Mouse (Mus musculus) thymus, adult 2 months (tissue): ENCODE measurements around the gene Cby1. TPM values are rescaled to one million over a fixed set of nuclear protein-coding genes. Genes with fewer than 3 reads are reported as not detected.
"Not testable (repeated sequence)": the region's sequence is repeated elsewhere in the genome, so short reads cannot be mapped to it uniquely, and the experiment has no call there.

Experiments
- DNase-seq: peaks from one replicate; pipeline ENCODE4 v3.0.0; 2021
- H3K27ac ChIP-seq: fragments of 200-500 bp; 2 replicates; pipeline ENCODE4 v1.5.1; 2012; ENCODE audit warnings: low read length, control low read depth; ENCODE audit not compliant: control insufficient read depth, insufficient read depth
- H3K27me3 ChIP-seq: fragments of 200-500 bp; 2 replicates; pipeline ENCODE4 v1.6.1; 2012; ENCODE audit warnings: mild to moderate bottlenecking, low read length, moderate library complexity, mixed read lengths; ENCODE audit not compliant: control insufficient read depth, insufficient read depth
- H3K36me3 ChIP-seq: fragments of 200-500 bp; 2 replicates; pipeline ENCODE4 v1.6.1; 2012; ENCODE audit warnings: mild to moderate bottlenecking, low read length, moderate library complexity; ENCODE audit not compliant: control insufficient read depth, insufficient read depth
- H3K4me1 ChIP-seq: fragments of 200-500 bp; replicated peaks from 2 replicates; pipeline ENCODE4 v1.6.1; 2012; ENCODE audit warnings: low read length; ENCODE audit not compliant: control insufficient read depth, insufficient read depth
- H3K4me3 ChIP-seq: fragments of 200-500 bp; 2 replicates; pipeline ENCODE4 v1.5.1; 2012; ENCODE audit warnings: mild to moderate bottlenecking, low read length, control low read depth, moderate library complexity; ENCODE audit not compliant: control insufficient read depth, insufficient read depth
- CTCF ChIP-seq: fragments of 200-500 bp; IDR thresholded peaks from 2 replicates; pipeline ENCODE4 v1.5.1; 2012; ENCODE audit warnings: mild to moderate bottlenecking, control low read depth, low read length, moderate library complexity, borderline replicate concordance; ENCODE audit not compliant: control insufficient read depth, poor library complexity, insufficient read depth; ENCODE audit errors: extremely low read depth
- POLR2A ChIP-seq: fragments of 200-500 bp; IDR thresholded peaks from 2 replicates; pipeline ENCODE4 v1.6.1; 2012; ENCODE audit warnings: mild to moderate bottlenecking, low read length, control low read depth, moderate library complexity; ENCODE audit not compliant: control insufficient read depth, poor library complexity, insufficient read depth; ENCODE audit errors: extremely low read depth
- WGBS: fragments of 180-500 bp; shearing (Covaris S2); methylation state at CpG from one replicate; pipeline ENCODE4 v1.1.7; 2018; 5-methylcytosine and 5-hydroxymethylcytosine counted together
- polyA plus RNA-seq: library from polyadenylated mRNA; depleted of rRNA; stranded (reverse); fragments of >200 nt; gene quantifications from 2 replicates; pipeline ENCODE4 v1.2.3, GENCODE M21; 2012

The Cby1 gene
- polyA plus RNA-seq, 1 experiment = 17.9 TPM

- WGBS = 98% methylated on average over 14 of the region's 14 CpGs
Observed at GRCm38 (mm10) chr15:79656451-79656850, 2.5 kb upstream of the Cby1 start.

GRCm38 (mm10) chr15:79657837-79658530 lies 1.0 kb upstream of the Cby1 start:
- Histone ChIP-seq H3K4me1 (peaks cover 10% of the 10 kb centered on the region), H3K27ac (no peak overlapping the region), H3K27me3 (no peaks in the 10 kb centered on the region), H3K36me3 (no peaks in the 10 kb centered on the region), H3K4me3 (peak overlapping the region; percentile 85)
- TF ChIP-seq POLR2A (no peak), CTCF (peak; percentile 35; the same call in 1 of the 2 replicates)
- peak; percentile 85 for DNase-seq
- under 1% methylated on average over 16 of the region's 16 CpGs for WGBS

More at GRCm38 (mm10) chr15:79656451-79656850, 2.5 kb upstream of the Cby1 start:
- Histone ChIP-seq H3K27me3 (no peaks in the 10 kb centered on the region), H3K36me3 (no peaks in the 10 kb centered on the region), H3K4me3 (no peak overlapping the region), H3K27ac (no peak overlapping the region), H3K4me1 (peaks cover 10% of the 10 kb centered on the region)
- TF ChIP-seq CTCF (no peak), POLR2A (no peak)
- no peak for DNase-seq

- Histone ChIP-seq H3K27ac (no peak overlapping the region), H3K4me3 (no peak overlapping the region), H3K4me1 (peaks cover 10% of the 10 kb centered on the region), H3K27me3 (no peaks in the 10 kb centered on the region), H3K36me3 (no peaks in the 10 kb centered on the region)
- DNase-seq = peak; percentile 64
- WGBS = 80% methylated on average over 4 of the region's 4 CpGs
- peak; percentile 69; the same call in 1 of the 2 replicates for TF ChIP-seq CTCF
- TF ChIP-seq POLR2A = no peak
Observed at GRCm38 (mm10) chr15:79661852-79662251, 2.9 kb downstream of the Cby1 start.

GRCm38 (mm10) chr15:79664666-79665065 lies 5.7 kb downstream of the Cby1 start:
- H3K27ac ChIP-seq = no peak overlapping the region
- H3K27me3 ChIP-seq = no peaks in the 10 kb centered on the region
- H3K4me1 ChIP-seq = peaks cover 2% of the 10 kb centered on the region
- WGBS = 98% methylated on average over 8 of the region's 8 CpGs
- no peak overlapping the region for H3K4me3 ChIP-seq
- H3K36me3 ChIP-seq = no peaks in the 10 kb centered on the region
- no peak for DNase-seq
- TF ChIP-seq CTCF (no peak), POLR2A (no peak)

- Histone ChIP-seq H3K27me3 (no peaks in the 10 kb centered on the region), H3K4me1 (peaks cover 5% of the 10 kb centered on the region), H3K36me3 (peaks cover 13% of the 10 kb centered on the region), H3K4me3 (no peak overlapping the region), H3K27ac (no peak overlapping the region)
- DNase-seq = no peak
- TF ChIP-seq CTCF (no peak), POLR2A (no peak)
- 93% methylated on average over 10 of the region's 10 CpGs for WGBS
Observed at GRCm38 (mm10) chr15:79669195-79669594, 10.2 kb downstream of the Cby1 start.

GRCm38 (mm10) chr15:79670249-79670971 lies 11.4 kb downstream of the Cby1 start, which contains the start of gene Tomm22:
Gene Tomm22 (plus strand): TSS chr15:79670861.
- TF ChIP-seq CTCF (0 out of 2 replicates have a peak, but pooled peaks have one; percentile 59), POLR2A (peak; percentile 68; the same call in 1 of the 2 replicates)
- Histone ChIP-seq H3K4me1 (peaks cover 5% of the 10 kb centered on the region), H3K36me3 (peaks cover 25% of the 10 kb centered on the region), H3K27me3 (no peaks in the 10 kb centered on the region), H3K27ac (no peak within 1 kb of the TSS), H3K4me3 (peak within 1 kb of the TSS; percentile 86)
- 20% methylated on average over 33 of the region's 33 CpGs for WGBS
- DNase-seq = peak; percentile 89

GRCm38 (mm10) chr15:79670972-79671299 lies 11.9 kb downstream of the Cby1 start:
- Histone ChIP-seq H3K27me3 (no peaks in the 10 kb centered on the region), H3K36me3 (peaks cover 27% of the 10 kb centered on the region), H3K4me3 (peak overlapping the region; percentile 86), H3K4me1 (peaks cover 5% of the 10 kb centered on the region), H3K27ac (no peak overlapping the region)
- DNase-seq = no peak
- no peak for TF ChIP-seq CTCF
- TF ChIP-seq POLR2A = no peak
- WGBS = under 1% methylated on average over 37 of the region's 37 CpGs

GRCm38 (mm10) chr15:79671828-79672348 lies 12.9 kb downstream of the Cby1 start:
- WGBS = 81% methylated on average over 11 of the region's 11 CpGs

More at GRCm38 (mm10) chr15:79671828-79672348, 12.9 kb downstream of the Cby1 start:
- peaks cover 33% of the 10 kb centered on the region for H3K36me3 ChIP-seq
- not testable (repeated sequence) for H3K4me3 ChIP-seq, DNase-seq, H3K4me1 ChIP-seq, H3K27ac ChIP-seq, H3K27me3 ChIP-seq
